ENCODE assay signal across 8 mouse cellular contexts in genomic region chr5:66675189-66675890, GRCm38 (mm10). TPM values are rescaled to one million over a fixed set of nuclear protein-coding genes. Genes with fewer than 3 reads are reported as not detected.
DNase-seq lines count a peak whose midpoint lies in the region; ATAC-seq lines count a peak whose summit lies in the region.

No protein-coding gene starts in this region.

- peaks cover 15% of the 10 kb centered on the region for H3K27me3 ChIP-seq in heart, embryonic 14.5 days (ENCODE audit: control insufficient read depth, insufficient read depth, low read length)
- H3K27me3 ChIP-seq in hindbrain, embryonic 13.5 days = no peaks in the 10 kb centered on the region
- peaks cover 50% of the 10 kb centered on the region for H3K27me3 ChIP-seq in liver, embryonic 15.5 days

- H3K4me3 ChIP-seq in heart, embryonic 14.5 days (ENCODE audit: control insufficient read depth in 1 of 2, insufficient read depth in 1 of 2, low read depth in 1 of 2, low read length in 2 of 2) = peak overlapping the region; percentile 50 to 64
- peak overlapping the region; percentile 88 for H3K4me3 ChIP-seq in hindbrain, embryonic 13.5 days
- H3K4me3 ChIP-seq in liver, embryonic 15.5 days (replicated peaks) = no peak overlapping the region

- no peak overlapping the region for H3K27ac ChIP-seq in heart, embryonic 14.5 days (replicated peaks in 1 of 2; ENCODE audit: control insufficient read depth in 1 of 2, insufficient read depth in 1 of 2, low read depth in 2 of 2, low read length in 2 of 2)
- H3K27ac ChIP-seq in hindbrain, embryonic 13.5 days = peak overlapping the region; percentile 88
- no peak overlapping the region for H3K27ac ChIP-seq in liver, embryonic 15.5 days (replicated peaks)

- H3K9me3 ChIP-seq in heart, embryonic 14.5 days (ENCODE audit: control insufficient read depth, low read length) = no peaks in the 10 kb centered on the region
- no peaks in the 10 kb centered on the region for H3K9me3 ChIP-seq in hindbrain, embryonic 13.5 days
- no peaks in the 10 kb centered on the region for H3K9me3 ChIP-seq in liver, embryonic 15.5 days (replicated peaks)

- no peaks in the 10 kb centered on the region; the same call in 1 of the 2 replicates for H3K36me3 ChIP-seq in heart, embryonic 14.5 days (ENCODE audit: control insufficient read depth, insufficient read depth, low read length)
- peaks cover 6% of the 10 kb centered on the region for H3K36me3 ChIP-seq in hindbrain, embryonic 13.5 days
- no peaks in the 10 kb centered on the region for H3K36me3 ChIP-seq in liver, embryonic 15.5 days (replicated peaks)

- H3K9ac ChIP-seq in heart, embryonic 14.5 days (ENCODE audit: low read length) = no peak overlapping the region
- peak overlapping the region; percentile 89 for H3K9ac ChIP-seq in hindbrain, embryonic 13.5 days
- no peak overlapping the region for H3K9ac ChIP-seq in liver, embryonic 15.5 days

- 2% methylated on average over 18 of the region's 18 CpGs for WGBS in heart, embryonic 14.5 days
- WGBS in hindbrain, embryonic 13.5 days = under 1% methylated on average over 18 of the region's 18 CpGs
- WGBS in liver, embryonic 15.5 days (ENCODE audit: insufficient replicate concordance) = 2% methylated on average over 18 of the region's 18 CpGs

- ATAC-seq in heart, embryonic 14.5 days (ENCODE audit: insufficient number of reproducible peaks, insufficient read depth, low FRiP score, low read depth) = no peak
- peak; percentile 19 for ATAC-seq in hindbrain, embryonic 13.5 days (ENCODE audit: low FRiP score)
- ATAC-seq in liver, embryonic 15.5 days (ENCODE audit: insufficient read depth) = no peak
- ATAC-seq in granulocyte monocyte progenitor cell, adult 5-6 weeks (replicated peaks; ENCODE audit: poor library complexity, severe bottlenecking) = no peak
- no peak for ATAC-seq in megakaryocyte, adult 5-6 weeks (ENCODE audit: poor library complexity, severe bottlenecking)

- H3K4me1 ChIP-seq in heart, embryonic 14.5 days (ENCODE audit: control insufficient read depth in 2 of 2, insufficient read depth in 2 of 2, low read length in 2 of 2) = peaks cover 13 to 16% of the 10 kb centered on the region in 2 experiments
- peaks cover 37% of the 10 kb centered on the region for H3K4me1 ChIP-seq in hindbrain, embryonic 13.5 days (replicated peaks)
- peaks cover 11% of the 10 kb centered on the region for H3K4me1 ChIP-seq in liver, embryonic 15.5 days (replicated peaks)

- H3K4me2 ChIP-seq in heart, embryonic 14.5 days (ENCODE audit: low read length) = peak overlapping the region; percentile 81
- peak overlapping the region; percentile 83 for H3K4me2 ChIP-seq in hindbrain, embryonic 13.5 days
- peak overlapping the region; percentile 57; the same call in 1 of the 2 replicates for H3K4me2 ChIP-seq in liver, embryonic 15.5 days

- no peak for DNase-seq in heart, postnatal 4 days
- peak; percentile 43 for DNase-seq in cerebellum, adult 9-11 months
- DNase-seq in right cerebral cortex, postnatal 4 days = peak; percentile 66

RNA-seq across cellular contexts. Expression of gene Uchl1, which starts 0.6 kb away (rescaled TPM):
- polyA plus RNA-seq in heart, embryonic 14.5 days (2014; fragmentation: Nextera tagmentation; extraction: Ambion mirVana) = 113 and 147 TPM in 2 replicates
- total RNA-seq in heart, postnatal 4 days (2021) = 10 to 100 TPM; 28.4 to 32.1 TPM
- polyA plus RNA-seq in hindbrain, embryonic 13.5 days (2015; fragmentation: Nextera tagmentation; extraction: Ambion mirVana) = 1,231 and 1,258 TPM in 2 replicates
- 1.5 and 2.3 TPM in 2 replicates for polyA plus RNA-seq in liver, embryonic 15.5 days (2015; fragmentation: Nextera tagmentation; extraction: Ambion mirVana)
- total RNA-seq in granulocyte monocyte progenitor cell, adult 5-6 weeks (2014; fragmentation: Nextera tagmentation) = 1.2 and 1.5 TPM in 2 replicates
- not detected in 2 replicates for total RNA-seq in granulocyte monocyte progenitor cell, adult 5-6 weeks (2017)
- total RNA-seq in megakaryocyte, adult 5-6 weeks (2015) = not detected in 2 replicates
- 0.73 TPM in 1 of 2 replicates, not detected in the other for total RNA-seq in megakaryocyte, adult 5-6 weeks (2017)

RNA-seq across cellular contexts. Expression of gene Apbb2, which starts 56.8 kb away (rescaled TPM):
- polyA plus RNA-seq in heart, embryonic 14.5 days (2014; fragmentation: Nextera tagmentation; extraction: Ambion mirVana) = 30.9 and 32.9 TPM in 2 replicates
- 10 to 100 TPM; 60.9 to 66.7 TPM for total RNA-seq in heart, postnatal 4 days (2021)
- 126 TPM in 2 replicates for polyA plus RNA-seq in hindbrain, embryonic 13.5 days (2015; fragmentation: Nextera tagmentation; extraction: Ambion mirVana)
- 4.8 and 6.0 TPM in 2 replicates for polyA plus RNA-seq in liver, embryonic 15.5 days (2015; fragmentation: Nextera tagmentation; extraction: Ambion mirVana)
- 0.52 and 0.90 TPM in 2 replicates for total RNA-seq in granulocyte monocyte progenitor cell, adult 5-6 weeks (2014; fragmentation: Nextera tagmentation)
- 0.26 and 0.31 TPM in 2 replicates for total RNA-seq in granulocyte monocyte progenitor cell, adult 5-6 weeks (2017)
- 0.52 and 0.78 TPM in 2 replicates for total RNA-seq in megakaryocyte, adult 5-6 weeks (2015)
- 0.51 and 1.9 TPM in 2 replicates for total RNA-seq in megakaryocyte, adult 5-6 weeks (2017)

Comparison
In these comparisons a context has a peak if more than half of its experiments do, and no peak if none do; other contexts are left out.
1. RNA of gene Uchl1, which starts 0.6 kb away (total RNA-seq): 28.4 to 32.1 TPM in heart, postnatal 4 days; 1.2 to 1.5 TPM in granulocyte monocyte progenitor cell, adult 5-6 weeks and 0.73 TPM in megakaryocyte, adult 5-6 weeks; every median in the first group is over 10 times any median in the second.
2. RNA of gene Apbb2, which starts 56.8 kb away (total RNA-seq): 60.9 to 66.7 TPM in heart, postnatal 4 days; 0.51 to 1.9 TPM in megakaryocyte, adult 5-6 weeks and 0.26 to 0.90 TPM in granulocyte monocyte progenitor cell, adult 5-6 weeks; every median in the first group is over 10 times any median in the second.
3. Peak in every context shown above with its lines, with median percentiles within 50 percentile points of each other: H3K4me2 ChIP-seq.